Mouse (Mus musculus): ENCODE measurements at regions not wholly inside any gene's neighbourhood (a gene's known extent, or its start where the extent isn't known, plus 50 kb on each side); places are given as distances from the start of the nearest gene placed in this dataset.

- DNase-seq = no peak
Observed at GRCm38 (mm10) chr4:105282681-105283462, 125.7 kb downstream of the Plpp3 start.

- no peak for DNase-seq
Observed at GRCm38 (mm10) chr4:105285431-105286013, 128.4 kb downstream of the Plpp3 start.

- no peak for DNase-seq
Observed at GRCm38 (mm10) chr4:105286299-105286698, 129.2 kb downstream of the Plpp3 start.

- no peak for DNase-seq
Observed at GRCm38 (mm10) chr4:105286809-105287208, 129.7 kb downstream of the Plpp3 start.

- no peak for DNase-seq
Observed at GRCm38 (mm10) chr4:105287419-105287818, 130.3 kb downstream of the Plpp3 start.

- DNase-seq = no peak
Observed at GRCm38 (mm10) chr4:105289635-105290034, 132.5 kb downstream of the Plpp3 start.

- peak in 1 of 2 experiments; percentile 14 for DNase-seq
Observed at GRCm38 (mm10) chr4:105290847-105291475, 133.8 kb downstream of the Plpp3 start.

- no peak for DNase-seq
Observed at GRCm38 (mm10) chr4:105291503-105291902, 134.4 kb downstream of the Plpp3 start.

GRCm38 (mm10) chr4:105299358-105299757 is 142.2 kb downstream of the Plpp3 start:
- DNase-seq = no peak

GRCm38 (mm10) chr4:105301547-105301946 is 144.4 kb downstream of the Plpp3 start:
- no peak for DNase-seq

GRCm38 (mm10) chr4:105304166-105304565 is 147.0 kb downstream of the Plpp3 start:
- no peak for DNase-seq

GRCm38 (mm10) chr4:105305931-105306330 is 148.8 kb downstream of the Plpp3 start:
- no peak for DNase-seq

GRCm38 (mm10) chr4:105307356-105307755 is 150.2 kb downstream of the Plpp3 start:
- DNase-seq = no peak

GRCm38 (mm10) chr4:105307905-105308304 is 150.8 kb downstream of the Plpp3 start:
- no peak for DNase-seq

- DNase-seq = no peak
Observed at GRCm38 (mm10) chr4:105308971-105309488, 151.9 kb downstream of the Plpp3 start.

- DNase-seq = no peak
Observed at GRCm38 (mm10) chr4:105312643-105313042, 155.5 kb downstream of the Plpp3 start.

GRCm38 (mm10) chr4:105313151-105313818 is 156.1 kb downstream of the Plpp3 start:
- DNase-seq = no peak

GRCm38 (mm10) chr4:105315095-105315494 is 157.9 kb downstream of the Plpp3 start:
- no peak for DNase-seq

GRCm38 (mm10) chr4:105316478-105317206 is 159.5 kb downstream of the Plpp3 start:
- no peak for DNase-seq

- DNase-seq = no peak
Observed at GRCm38 (mm10) chr4:105318421-105318820, 161.3 kb downstream of the Plpp3 start.

- DNase-seq = no peak
Observed at GRCm38 (mm10) chr4:105323446-105323845, 166.3 kb downstream of the Plpp3 start.

GRCm38 (mm10) chr4:105326989-105327388 is 169.8 kb downstream of the Plpp3 start:
- peak in 1 of 2 experiments; percentile 36 for DNase-seq

All from cerebellum, postnatal 10 days (tissue).